Mouse (Mus musculus) megakaryocyte-erythroid progenitor cell, adult 5-6 weeks (primary cell): ENCODE measurements around the gene Dlx3. TPM values are rescaled to one million over a fixed set of nuclear protein-coding genes. Genes with fewer than 3 reads are reported as not detected.

Experiments
- ATAC-seq: replicated peaks from 2 replicates; pipeline ENCODE4 v1.8.0; 2016; ENCODE audit warnings: mild to moderate bottlenecking, inconsistent platforms; ENCODE audit not compliant: severe bottlenecking, poor library complexity, low FRiP score, low TSS enrichment
- total RNA-seq, 2 experiments: library from RNA; stranded (forward) in 1 of 2; stranded (reverse) in 1 of 2; fragments of 200-1000, 215-1000 nt in 1 of 2; fragments of >200 nt in 1 of 2; fragmentation: Nextera tagmentation in 1 of 2; gene quantifications; 2 replicates each; pipeline ENCODE4 v1.2.3; 2014 to 2017

The Dlx3 gene
- total RNA-seq, 2 experiments from 2014 or later = not detected

GRCm38 (mm10) chr11:95149462-95150268 lies 29.7 kb downstream of the Dlx3 start:
- ATAC-seq = no peak

DNA sequence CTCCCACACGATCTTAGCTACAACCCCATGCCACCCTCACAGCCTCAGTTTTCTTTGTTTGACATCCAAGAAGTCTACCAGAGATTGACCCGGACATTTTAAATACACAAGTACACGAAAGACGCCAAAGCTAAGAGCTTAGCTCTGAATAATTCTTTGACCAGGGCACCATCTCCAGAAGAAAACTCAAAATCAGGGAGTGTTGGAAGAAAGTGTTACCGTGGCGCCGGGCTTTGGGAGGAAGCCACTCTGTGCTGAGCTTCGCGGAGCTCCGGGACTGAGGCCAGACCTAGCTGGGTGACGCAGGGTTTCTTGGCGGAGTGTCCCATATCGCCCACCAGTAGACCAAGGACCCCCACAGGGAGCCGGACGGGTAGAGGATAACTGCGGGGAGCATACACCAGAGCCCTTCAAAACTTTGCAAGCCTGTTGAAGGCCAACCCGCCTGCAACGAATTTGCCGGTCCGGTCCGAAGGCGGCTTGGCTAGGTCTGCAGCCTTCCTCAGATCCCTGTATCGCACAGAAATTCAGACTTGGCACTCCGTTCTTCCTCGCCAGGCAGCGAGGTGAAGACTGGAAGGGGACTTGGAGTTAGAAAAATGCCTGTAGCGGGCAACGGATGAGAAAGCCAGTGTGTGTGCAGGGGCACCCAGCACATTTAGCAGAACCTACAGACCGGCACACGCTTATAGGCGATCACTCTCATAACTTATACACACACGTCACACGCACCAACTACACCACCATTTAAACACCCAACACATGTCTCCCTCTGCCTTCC lies 30.5 kb downstream of the Dlx3 start:
- ATAC-seq = no peak

GRCm38 (mm10) chr11:95153116-95153515 lies 33.2 kb downstream of the Dlx3 start:
- ATAC-seq = no peak

DNA sequence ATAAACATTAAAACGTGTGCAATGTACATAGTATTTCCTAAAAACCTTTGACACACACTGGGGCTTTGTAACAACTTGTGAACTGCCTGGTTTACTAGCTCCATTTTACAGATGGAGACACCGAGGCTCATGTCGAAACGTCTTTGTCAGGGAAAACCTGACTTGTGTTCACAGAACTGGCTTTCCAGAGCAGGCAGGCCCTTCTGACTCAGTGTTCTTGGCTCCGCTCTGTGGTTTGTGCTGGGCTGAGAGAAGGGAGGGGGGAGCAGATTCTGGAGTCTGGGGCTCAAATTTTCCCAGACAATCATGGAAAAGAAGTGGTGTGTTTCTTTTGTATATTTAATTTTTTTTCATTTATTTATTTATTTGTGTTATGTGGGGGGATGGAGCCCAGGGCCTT lies 33.8 kb downstream of the Dlx3 start:
- ATAC-seq = no peak

- no peak for ATAC-seq
These were observed 35.6 kb downstream of the Dlx3 start for GRCm38 (mm10) chr11:95155511-95155910.

GRCm38 (mm10) chr11:95157356-95157755 lies 37.4 kb downstream of the Dlx3 start:
- ATAC-seq = no peak

DNA sequence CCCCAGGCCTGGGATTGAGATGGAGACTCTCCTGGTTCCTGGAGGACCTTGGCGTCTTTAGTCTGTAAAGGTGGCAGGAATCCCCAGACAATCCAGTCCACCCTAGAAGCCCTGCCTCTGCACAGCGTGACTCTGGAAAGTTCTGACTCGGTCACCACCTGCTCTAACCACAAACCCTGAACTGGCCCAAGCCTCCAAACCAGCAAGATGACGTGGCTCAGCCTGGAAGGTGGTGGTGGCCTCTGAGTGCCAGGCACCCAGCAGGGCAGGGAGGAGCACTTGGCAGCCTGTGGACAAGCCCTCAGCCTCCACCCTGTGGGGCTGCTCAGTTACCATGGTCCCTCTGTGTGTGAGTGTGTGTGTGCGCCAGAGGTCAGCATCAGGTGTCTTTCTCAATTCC lies 38.0 kb downstream of the Dlx3 start:
- ATAC-seq = no peak

GRCm38 (mm10) chr11:95159763-95160371 lies 39.9 kb downstream of the Dlx3 start:
- no peak for ATAC-seq

DNA sequence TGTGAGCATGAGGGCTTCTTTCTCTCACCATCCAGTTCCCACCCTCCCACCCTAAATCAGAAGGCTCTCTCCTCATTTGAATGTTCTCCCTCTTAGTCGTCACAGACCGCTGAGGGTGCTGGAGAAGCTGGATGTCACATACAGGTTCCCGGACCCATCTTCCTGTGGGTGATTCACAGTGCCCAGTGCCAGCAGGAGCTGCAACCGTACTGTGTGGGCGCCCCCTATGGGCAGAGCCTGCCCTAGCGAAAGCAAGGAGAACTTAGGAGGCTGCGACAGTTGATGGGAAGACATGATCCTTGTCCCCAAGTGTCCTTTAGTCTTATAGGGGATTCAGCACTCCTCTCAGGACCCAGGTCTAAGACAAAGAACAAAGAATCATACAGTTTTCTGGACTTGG lies 40.8 kb downstream of the Dlx3 start:
- no peak for ATAC-seq

- no peak for ATAC-seq
These were observed 41.8 kb downstream of the Dlx3 start for GRCm38 (mm10) chr11:95161708-95162107.

GRCm38 (mm10) chr11:95165857-95166256 lies 45.9 kb downstream of the Dlx3 start:
- ATAC-seq = no peak

Other genes starting within 250 kb of the Dlx3 start
- not detected in 2 replicates for gene Col1a1, start 183.9 kb upstream of the Dlx3 start, total RNA-seq (2014; fragmentation: Nextera tagmentation)
- not detected in 2 replicates for gene Col1a1, start 183.9 kb upstream of the Dlx3 start, total RNA-seq (2017)
- not detected in 2 replicates for gene Hils1, start 152.5 kb upstream of the Dlx3 start, total RNA-seq (2014; fragmentation: Nextera tagmentation)
- not detected in 2 replicates for gene Hils1, start 152.5 kb upstream of the Dlx3 start, total RNA-seq (2017)
- gene Sgca, start 143.8 kb upstream of the Dlx3 start, total RNA-seq (2014; fragmentation: Nextera tagmentation) = not detected in 2 replicates
- not detected in 2 replicates for gene Sgca, start 143.8 kb upstream of the Dlx3 start, total RNA-seq (2017)
- 121 and 137 TPM in 2 replicates for gene Ppp1r9b, start 129.1 kb upstream of the Dlx3 start, total RNA-seq (2014; fragmentation: Nextera tagmentation)
- gene Ppp1r9b, start 129.1 kb upstream of the Dlx3 start, total RNA-seq (2017) = 174 and 229 TPM in 2 replicates
- gene Samd14, start 110.2 kb upstream of the Dlx3 start, total RNA-seq (2014; fragmentation: Nextera tagmentation) = 69.9 and 89.1 TPM in 2 replicates
- gene Samd14, start 110.2 kb upstream of the Dlx3 start, total RNA-seq (2017) = 29.0 and 30.8 TPM in 2 replicates
- gene Pdk2, start 78.8 kb upstream of the Dlx3 start, total RNA-seq (2014; fragmentation: Nextera tagmentation) = 16.9 and 21.5 TPM in 2 replicates
- 3.2 and 5.2 TPM in 2 replicates for gene Pdk2, start 78.8 kb upstream of the Dlx3 start, total RNA-seq (2017)
- gene Itga3, start 43.3 kb upstream of the Dlx3 start, total RNA-seq (2014; fragmentation: Nextera tagmentation) = not detected in 2 replicates
- gene Itga3, start 43.3 kb upstream of the Dlx3 start, total RNA-seq (2017) = 0.28 TPM in 1 of 2 replicates, not detected in the other
- not detected in 2 replicates for gene Dlx4, start 26.1 kb downstream of the Dlx3 start, total RNA-seq (2014; fragmentation: Nextera tagmentation)
- not detected in 2 replicates for gene Dlx4, start 26.1 kb downstream of the Dlx3 start, total RNA-seq (2017)
- gene Tac4, start 141.4 kb downstream of the Dlx3 start, total RNA-seq (2014; fragmentation: Nextera tagmentation) = not detected in 2 replicates
- not detected in 2 replicates for gene Tac4, start 141.4 kb downstream of the Dlx3 start, total RNA-seq (2017)
- gene Kat7, start 190.1 kb downstream of the Dlx3 start, total RNA-seq (2014; fragmentation: Nextera tagmentation) = 62.2 and 67.6 TPM in 2 replicates
- 60.5 and 78.9 TPM in 2 replicates for gene Kat7, start 190.1 kb downstream of the Dlx3 start, total RNA-seq (2017)
- 68.2 and 71.9 TPM in 2 replicates for gene Fam117a, start 216.9 kb downstream of the Dlx3 start, total RNA-seq (2014; fragmentation: Nextera tagmentation)
- gene Fam117a, start 216.9 kb downstream of the Dlx3 start, total RNA-seq (2017) = 49.9 and 50.2 TPM in 2 replicates